Mouse (Mus musculus) myocyte (in vitro differentiated cells): ENCODE measurements around the gene Smarca4. TPM values are rescaled to one million over a fixed set of nuclear protein-coding genes. Genes with fewer than 3 reads are reported as not detected.
A peak's percentile ranks its signal among the peaks of the same experiment; 100 is the strongest.
"Not testable (repeated sequence)": the region's sequence is repeated elsewhere in the genome, so short reads cannot be mapped to it uniquely, and the experiment has no call there.

ENCODE experiments used
- H3K27me3 ChIP-seq: one replicate; pipeline ENCODE4 v1.6.1; 2011; ENCODE audit not compliant: control insufficient read depth, insufficient read depth, insufficient read length
- H3K36me3 ChIP-seq: one replicate; pipeline ENCODE4 v1.6.1; 2011; ENCODE audit not compliant: control insufficient read depth, insufficient read depth
- H3K4me2 ChIP-seq: one replicate; pipeline ENCODE4 v1.6.1; 2011; ENCODE audit warnings: low read depth, control low read depth
- H3K4me3 ChIP-seq: one replicate; pipeline ENCODE4 v1.5.1; 2011; ENCODE audit warnings: mild to moderate bottlenecking, control low read depth, moderate library complexity
- H3K79me2 ChIP-seq: one replicate; pipeline ENCODE4 v1.6.1; 2011; ENCODE audit not compliant: control insufficient read depth, insufficient read depth
- H3ac ChIP-seq: one replicate; pipeline ENCODE4 v1.6.1; 2011; ENCODE audit not compliant: control insufficient read depth, insufficient read length
- CEBPB ChIP-seq: IDR thresholded peaks from 2 replicates; pipeline ENCODE4 v1.6.1; 2011; ENCODE audit warnings: mild to moderate bottlenecking, moderate library complexity; ENCODE audit not compliant: poor library complexity, insufficient read depth, severe bottlenecking
- E2F4 ChIP-seq: IDR thresholded peaks from one replicate; pipeline ENCODE4 v1.6.1; 2011; ENCODE audit warnings: mild to moderate bottlenecking, control low read depth, moderate library complexity; ENCODE audit not compliant: insufficient read depth
- MAX ChIP-seq: IDR thresholded peaks from one replicate; pipeline ENCODE4 v1.6.1; 2011; ENCODE audit warnings: low read depth, mild to moderate bottlenecking, control low read depth
- MYOD1 ChIP-seq, 3 experiments: IDR thresholded peaks; one replicate each; pipeline ENCODE4 v1.6.1; 2011; ENCODE audit warnings: control low read depth in 2 of 3, low read depth in 2 of 3, mild to moderate bottlenecking in 2 of 3, moderate library complexity in 1 of 3; ENCODE audit not compliant: insufficient read length in 2 of 3, control insufficient read depth in 1 of 3
- MYOG ChIP-seq, 3 experiments: IDR thresholded peaks; one replicate each; pipeline ENCODE4 v1.6.1; 2011; ENCODE audit warnings: control low read depth in 2 of 3, low read depth in 2 of 3, mild to moderate bottlenecking in 2 of 3; ENCODE audit not compliant: insufficient read length in 2 of 3, control insufficient read depth in 1 of 3, insufficient read depth in 1 of 3
- POLR2A ChIP-seq: IDR thresholded peaks from one replicate; pipeline ENCODE4 v1.6.1; 2011; ENCODE audit warnings: low read depth, mild to moderate bottlenecking, control low read depth, moderate library complexity; ENCODE audit not compliant: insufficient read length
- POLR2AphosphoS2 ChIP-seq: IDR thresholded peaks from one replicate; pipeline ENCODE4 v1.6.1; 2011; ENCODE audit warnings: low read depth, control low read depth; ENCODE audit not compliant: insufficient read length
- REST ChIP-seq: IDR thresholded peaks from one replicate; pipeline ENCODE4 v1.6.1; 2011; ENCODE audit warnings: mild to moderate bottlenecking, control low read depth, moderate library complexity; ENCODE audit not compliant: insufficient read depth, insufficient read length
- SRF ChIP-seq: IDR thresholded peaks from one replicate; pipeline ENCODE4 v1.6.1; 2011; ENCODE audit warnings: low read depth; ENCODE audit not compliant: control insufficient read depth, insufficient read length
- TCF12 ChIP-seq: IDR thresholded peaks from one replicate; pipeline ENCODE4 v1.6.1; 2011; ENCODE audit warnings: mild to moderate bottlenecking, control low read depth; ENCODE audit not compliant: poor library complexity, insufficient read depth, severe bottlenecking
- TCF3 ChIP-seq: IDR thresholded peaks from one replicate; pipeline ENCODE4 v1.6.1; 2011; ENCODE audit warnings: low read depth, control low read depth; ENCODE audit not compliant: insufficient read length
- USF1 ChIP-seq: IDR thresholded peaks from one replicate; pipeline ENCODE4 v1.6.1; 2011; ENCODE audit warnings: low read depth, mild to moderate bottlenecking, control low read depth, moderate library complexity
- polyA plus RNA-seq: library from polyadenylated mRNA; unstranded; fragments of >200 nt; fragmentation: generic; extraction: Trizol; gene quantifications from one replicate; pipeline ENCODE4 v1.2.1, GENCODE M21; 2012; ENCODE audit warnings: missing spikeins

Smarca4 gene
- polyA plus RNA-seq, 1 experiment, result 68.0 TPM

DNA sequence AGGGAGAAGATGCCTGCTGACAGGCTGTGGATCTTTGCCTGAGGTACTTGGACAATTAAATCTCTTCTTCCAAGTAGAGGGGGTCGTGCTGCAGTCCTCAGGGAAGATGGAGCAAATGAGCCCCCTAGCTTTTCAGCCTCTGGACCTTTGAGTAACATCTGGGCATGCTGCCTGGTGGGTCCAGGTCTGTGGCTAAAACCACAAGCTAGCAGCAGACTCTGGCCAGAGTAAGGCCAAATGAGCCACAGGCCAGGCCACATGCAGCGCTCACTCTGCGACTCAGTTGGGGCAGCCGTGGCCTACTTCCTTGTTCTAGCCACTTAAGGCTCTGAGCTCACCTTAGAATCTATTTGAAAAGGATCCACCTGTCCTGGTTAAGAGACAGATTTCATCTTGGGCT is 76.5 kb downstream of the Smarca4 start:
- H3K27me3 ChIP-seq, result no peaks in the 10 kb centered on the region
- no peak overlapping the region for H3ac ChIP-seq
- peaks cover 28% of the 10 kb centered on the region for H3K36me3 ChIP-seq
- H3K79me2 ChIP-seq, result no peaks in the 10 kb centered on the region
- no peak overlapping the region for H3K4me2 ChIP-seq
- H3K4me3 ChIP-seq, result no peak overlapping the region
- TF ChIP-seq TCF12 (no peak), MAX (no peak), USF1 (no peak), CEBPB (no peak), E2F4 (no peak), TCF3 (no peak), MYOD1 (IDR thresholded peaks at IDR 0.05; ENCODE audit: control insufficient read depth in 1 of 3, insufficient read length in 2 of 3, low read depth in 2 of 3) (no peak), POLR2A (no peak), SRF (no peak), REST (no peak)

DNA sequence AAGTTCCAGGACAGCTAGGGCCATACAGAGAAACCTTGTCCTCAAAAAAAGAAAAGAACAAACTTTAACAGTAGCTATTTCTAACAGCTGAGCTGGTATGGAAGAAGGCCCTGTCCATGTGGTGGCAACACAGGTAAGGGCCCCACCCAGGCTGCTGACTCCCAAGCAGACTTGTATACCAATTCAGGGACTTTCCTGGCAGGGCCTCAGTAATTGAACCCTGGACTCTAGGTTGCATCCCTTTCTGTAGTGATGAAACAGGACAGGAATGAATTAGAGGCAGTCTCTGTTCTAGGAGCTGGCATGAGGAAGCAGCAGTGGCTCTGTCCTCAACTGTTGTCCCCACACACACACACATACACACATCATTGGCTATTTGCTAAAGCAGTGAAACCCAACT is 78.1 kb downstream of the Smarca4 start:
- H3K36me3 ChIP-seq, result peaks cover 22% of the 10 kb centered on the region
- H3K27me3 ChIP-seq, result no peaks in the 10 kb centered on the region
- H3K4me3 ChIP-seq, result no peak overlapping the region
- H3ac ChIP-seq, result no peak overlapping the region
- no peaks in the 10 kb centered on the region for H3K79me2 ChIP-seq
- H3K4me2 ChIP-seq, result no peak overlapping the region
- TF ChIP-seq MYOD1 (IDR thresholded peaks at IDR 0.05; ENCODE audit: control insufficient read depth in 1 of 3, insufficient read length in 2 of 3, low read depth in 2 of 3) (no peak), REST (no peak), POLR2A (no peak), POLR2AphosphoS2 (no peak), USF1 (no peak), TCF3 (no peak)

DNA sequence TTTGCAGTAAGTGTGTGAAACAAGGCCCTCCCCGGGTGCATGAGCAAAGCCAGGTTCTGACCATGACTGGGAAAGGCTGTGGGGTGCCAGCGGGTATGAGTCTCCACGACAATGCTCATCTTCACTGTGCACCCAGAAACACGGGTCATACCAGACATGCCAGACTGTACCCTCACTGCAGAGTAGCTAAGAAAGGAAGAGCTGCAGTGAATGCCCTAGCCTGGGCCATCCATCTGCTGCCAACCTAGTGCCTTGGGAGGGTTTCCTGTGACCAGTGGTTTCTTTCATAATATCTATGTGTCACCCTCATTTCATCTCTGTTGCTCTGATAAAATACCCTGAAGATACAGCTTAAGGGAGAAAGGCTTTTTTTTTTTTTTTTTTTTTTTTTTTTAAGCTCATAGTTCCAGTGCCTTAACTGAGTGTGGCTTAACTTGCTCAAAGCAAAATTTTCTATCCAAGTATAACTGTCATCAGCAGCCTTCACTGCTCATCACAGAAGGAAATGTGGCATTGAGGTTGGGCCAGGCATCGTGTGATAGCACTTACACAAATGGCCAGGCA is 79.3 kb downstream of the Smarca4 start:
- Histone ChIP-seq H3K36me3 (peaks cover 16% of the 10 kb centered on the region), H3ac (no peak overlapping the region), H3K79me2 (no peaks in the 10 kb centered on the region), H3K4me2 (no peak overlapping the region), H3K4me3 (no peak overlapping the region), H3K27me3 (no peaks in the 10 kb centered on the region)
- TF ChIP-seq E2F4 (no peak), SRF (no peak), POLR2A (no peak), MAX (no peak), POLR2AphosphoS2 (no peak)

DNA sequence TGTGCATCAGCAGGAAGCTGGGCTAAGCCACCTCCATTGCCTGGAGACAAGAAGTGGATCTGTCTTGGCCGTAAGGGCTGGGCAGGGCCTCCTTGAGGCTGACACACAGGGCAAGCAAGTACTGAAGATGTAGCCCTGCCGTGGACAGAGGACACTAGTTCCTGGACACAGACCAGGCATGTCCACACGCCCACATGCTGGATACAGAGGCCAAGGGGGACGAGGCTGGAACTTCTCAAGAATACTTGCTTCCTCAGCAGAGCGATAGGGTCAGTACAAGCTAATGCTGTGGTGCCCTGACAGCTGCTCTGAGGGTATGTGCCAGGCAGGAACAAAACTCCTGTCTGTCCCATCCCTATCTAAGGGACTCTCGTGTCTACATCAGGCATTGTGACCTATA is 81.2 kb downstream of the Smarca4 start:
- no peak overlapping the region for H3K4me2 ChIP-seq
- H3K36me3 ChIP-seq, result peaks cover 21% of the 10 kb centered on the region
- no peaks in the 10 kb centered on the region for H3K27me3 ChIP-seq
- TF ChIP-seq E2F4 (no peak), TCF12 (no peak), CEBPB (no peak), MYOG (IDR thresholded peaks at IDR 0.05; ENCODE audit: control insufficient read depth in 1 of 3, insufficient read depth in 1 of 3, insufficient read length in 2 of 3, low read depth in 2 of 3) (no peak), MYOD1 (IDR thresholded peaks at IDR 0.05; ENCODE audit: control insufficient read depth in 1 of 3, insufficient read length in 2 of 3, low read depth in 2 of 3) (peak in 1 of 3 experiments; percentile 15), REST (no peak)
- no peaks in the 10 kb centered on the region for H3K79me2 ChIP-seq
- no peak overlapping the region for H3ac ChIP-seq
- H3K4me3 ChIP-seq, result no peak overlapping the region

DNA sequence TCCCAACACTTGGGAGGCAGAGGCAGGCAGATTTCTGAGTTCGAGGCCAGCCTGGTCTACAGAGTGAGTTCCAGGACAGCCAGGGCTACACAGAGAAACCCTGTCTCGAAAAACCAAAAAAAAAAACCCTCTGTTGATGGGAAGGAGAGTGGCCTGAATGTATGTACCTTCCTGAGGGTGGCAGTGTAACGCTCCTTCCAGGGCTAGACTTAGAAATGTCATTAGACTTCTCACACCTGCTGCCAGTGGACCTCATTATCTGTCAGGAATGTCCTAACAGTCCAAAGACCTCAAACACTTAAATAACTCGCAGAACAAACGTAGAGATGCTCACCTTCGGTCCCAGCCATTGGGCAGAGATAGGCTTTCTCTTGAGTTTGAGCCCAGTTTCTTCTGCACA is 83.3 kb downstream of the Smarca4 start:
- not testable (repeated sequence) for H3K4me3 ChIP-seq, H3ac ChIP-seq, H3K79me2 ChIP-seq, H3K4me2 ChIP-seq, H3K27me3 ChIP-seq
- peaks cover 28% of the 10 kb centered on the region for H3K36me3 ChIP-seq

DNA sequence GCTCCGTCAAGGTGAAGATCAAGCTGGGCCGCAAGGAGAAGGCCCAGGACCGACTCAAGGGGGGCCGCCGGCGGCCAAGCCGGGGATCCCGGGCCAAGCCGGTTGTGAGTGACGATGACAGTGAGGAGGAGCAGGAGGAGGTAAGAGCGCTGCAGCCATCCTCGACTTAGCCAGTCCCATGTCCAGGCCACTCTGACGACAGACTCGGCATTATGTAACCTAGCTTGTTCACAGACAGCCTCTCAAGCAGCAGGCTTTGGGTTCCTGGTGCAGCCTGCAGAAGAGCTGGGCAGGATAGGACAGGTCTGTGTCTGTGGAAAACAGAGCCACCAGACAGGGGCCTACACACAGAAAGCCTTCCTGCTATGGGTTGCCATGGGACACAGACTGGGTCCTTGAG is 85.1 kb downstream of the Smarca4 start:
- no peaks in the 10 kb centered on the region for H3K27me3 ChIP-seq
- peaks cover 28% of the 10 kb centered on the region for H3K36me3 ChIP-seq
- no peaks in the 10 kb centered on the region for H3K79me2 ChIP-seq
- H3K4me2 ChIP-seq, result no peak overlapping the region
- no peak overlapping the region for H3ac ChIP-seq
- H3K4me3 ChIP-seq, result no peak overlapping the region
- no peak for TF ChIP-seq POLR2A
- no peak for TF ChIP-seq USF1
- no peak for TF ChIP-seq SRF
- TF ChIP-seq MAX, result no peak
- TF ChIP-seq E2F4, result no peak
- TF ChIP-seq TCF12, result no peak
- no peak for TF ChIP-seq MYOG (IDR thresholded peaks at IDR 0.05; ENCODE audit: control insufficient read depth in 1 of 3, insufficient read depth in 1 of 3, insufficient read length in 2 of 3, low read depth in 2 of 3)
- no peak for TF ChIP-seq REST
- no peak for TF ChIP-seq POLR2AphosphoS2
